Mouse (Mus musculus) mammary gland, adult 2 months (tissue): ENCODE measurements around the gene Crabp2. TPM values are rescaled to one million over a fixed set of nuclear protein-coding genes. Genes with fewer than 3 reads are reported as not detected.

ENCODE experiments used
- polyA plus RNA-seq: library from polyadenylated mRNA; depleted of rRNA; stranded (reverse); fragments of >200 nt; gene quantifications from 2 replicates; pipeline ENCODE4 v1.2.3, GENCODE M21; 2012; ENCODE audit warnings: low replicate concordance; rRNA removed

Gene Crabp2
- 1.8 and 4.6 TPM in 2 replicates for polyA plus RNA-seq

GRCm38 (mm10) chr3:87948378-87949265 is at the start of gene Crabp2:
Crabp2 (plus strand) TSS chr3:87948666.

GRCm38 (mm10) chr3:87905880-87906485 is 42.5 kb upstream of the Crabp2 start, which contains the start of gene Hdgf:
Hdgf (plus strand) TSS chr3:87906321.

GRCm38 (mm10) chr3:87919336-87920108 is 28.9 kb upstream of the Crabp2 start, which contains the start of gene Mrpl24:
Mrpl24 (plus strand) TSS chr3:87919506.

GRCm38 (mm10) chr3:87930078-87930795 is 18.2 kb upstream of the Crabp2 start, which contains the start of the genes Isg20l2 and Rrnad1:
Isg20l2 (plus strand) TSS chr3:87930314.
Rrnad1 (minus strand) TSS chr3:87930717.

GRCm38 (mm10) chr3:87970939-87971488 is 22.5 kb downstream of the Crabp2 start, which contains the start of gene Nes:
Nes (plus strand) TSS chr3:87971078.

GRCm38 (mm10) chr3:88000181-88000580 is 51.7 kb downstream of the Crabp2 start, which contains the start of gene Bcan:
Bcan (minus strand) TSS chr3:88000230.

Other genes starting within 250 kb of the Crabp2 start
- 0.13 and 0.32 TPM in 2 replicates for gene Lrrc71, start 200.0 kb upstream of the Crabp2 start, polyA plus RNA-seq
- gene Ntrk1, start 153.5 kb upstream of the Crabp2 start, polyA plus RNA-seq, result 2.8 and 7.2 TPM in 2 replicates
- gene Insrr, start 151.7 kb upstream of the Crabp2 start, polyA plus RNA-seq, result 1.6 TPM in 2 replicates
- 101 and 130 TPM in 2 replicates for gene Pear1, start 124.4 kb upstream of the Crabp2 start, polyA plus RNA-seq
- gene Sh2d2a, start 101.9 kb upstream of the Crabp2 start, polyA plus RNA-seq, result 13.9 and 25.6 TPM in 2 replicates
- gene Prcc, start 63.1 kb upstream of the Crabp2 start, polyA plus RNA-seq, result 28.7 and 33.3 TPM in 2 replicates
- gene Hdgf, start 42.3 kb upstream of the Crabp2 start, polyA plus RNA-seq, result 51.3 and 106 TPM in 2 replicates
- gene Mrpl24, start 29.2 kb upstream of the Crabp2 start, polyA plus RNA-seq, result 26.0 and 58.0 TPM in 2 replicates
- 13.4 and 17.8 TPM in 2 replicates for gene Isg20l2, start 18.4 kb upstream of the Crabp2 start, polyA plus RNA-seq
- 34.7 and 39.2 TPM in 2 replicates for gene Rrnad1, start 17.9 kb upstream of the Crabp2 start, polyA plus RNA-seq
- gene Nes, start 22.4 kb downstream of the Crabp2 start, polyA plus RNA-seq, result 5.5 and 8.3 TPM in 2 replicates
- 0.06 and 0.08 TPM in 2 replicates for gene Bcan, start 51.6 kb downstream of the Crabp2 start, polyA plus RNA-seq
- gene Hapln2, start 78.9 kb downstream of the Crabp2 start, polyA plus RNA-seq, result 0.10 and 0.45 TPM in 2 replicates
- gene Gpatch4, start 94.4 kb downstream of the Crabp2 start, polyA plus RNA-seq, result 4.2 and 6.0 TPM in 2 replicates
- gene Naxe, start 109.8 kb downstream of the Crabp2 start, polyA plus RNA-seq, result 68.0 and 109 TPM in 2 replicates
- gene Ttc24, start 129.6 kb downstream of the Crabp2 start, polyA plus RNA-seq, result not detected in 2 replicates
- 2.2 TPM in 2 replicates for gene Iqgap3, start 133.3 kb downstream of the Crabp2 start, polyA plus RNA-seq
- 100 and 138 TPM in 2 replicates for gene Mef2d, start 193.7 kb downstream of the Crabp2 start, polyA plus RNA-seq